Mouse (Mus musculus) layer of hippocampus, adult 9-11 months (tissue): ENCODE measurements around the gene Fam71f1.

ENCODE experiments used
- DNase-seq: peaks from one replicate; pipeline ENCODE4 v3.0.0; 2022

Gene Fam71f1

GRCm38 (mm10) chr6:29318879-29319278, at the start of gene Fam71f1:
Fam71f1 (plus strand) TSS chr6:29319140.
- DNase-seq, result peak; percentile 31

- no peak for DNase-seq
Observed at GRCm38 (mm10) chr6:29270961-29271360, 48.0 kb upstream of the Fam71f1 start.

DNA sequence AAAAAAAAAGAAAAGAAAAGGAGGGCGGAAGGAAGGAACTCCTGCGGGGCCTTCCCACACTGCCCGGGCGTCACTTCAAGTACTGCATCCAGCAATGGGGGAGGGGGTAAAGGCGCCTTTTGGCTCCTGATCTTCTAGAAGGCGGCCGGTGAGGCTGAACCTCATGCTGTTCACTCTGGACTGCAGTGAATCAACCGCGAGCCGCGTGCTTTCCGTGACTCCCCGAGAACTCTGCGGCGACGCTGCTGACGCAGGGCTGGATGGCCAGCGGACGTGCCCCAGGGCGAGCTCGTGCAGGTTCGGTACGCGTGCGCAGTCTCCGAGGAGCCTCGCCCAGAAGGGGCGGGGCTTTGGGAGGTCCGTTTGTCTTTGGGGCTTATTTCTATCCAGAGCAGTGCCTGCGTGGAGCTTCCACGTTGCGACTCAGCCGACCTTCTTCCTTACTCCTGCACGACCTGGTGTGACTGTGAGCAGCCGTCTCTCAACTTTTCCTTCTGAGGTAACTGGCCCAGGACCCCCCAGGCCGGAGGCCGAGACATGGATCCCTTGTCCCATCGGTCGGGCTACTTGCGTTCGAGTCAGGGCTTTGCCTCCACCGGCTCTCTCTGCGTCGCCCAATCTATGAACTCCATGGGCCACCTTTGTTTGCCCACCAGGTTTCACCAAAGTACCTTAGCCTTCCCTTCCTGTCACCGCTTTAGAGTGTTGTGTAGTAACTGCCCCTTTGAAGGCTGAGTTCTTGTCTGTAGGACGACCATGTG, 46.4 kb upstream of the Fam71f1 start, which contains the start of gene Hilpda:
Hilpda (plus strand) TSS at position 177 of the 761 bp plus-strand sequence.
- peak; percentile 92 for DNase-seq

GRCm38 (mm10) chr6:29276746-29277145, 42.2 kb upstream of the Fam71f1 start:
- no peak for DNase-seq

GRCm38 (mm10) chr6:29278513-29279267, 40.2 kb upstream of the Fam71f1 start:
- DNase-seq, result peak; percentile 15

GRCm38 (mm10) chr6:29279293-29279692, 39.6 kb upstream of the Fam71f1 start, which contains the start of gene Fam71f2:
Fam71f2 (plus strand) TSS chr6:29279593.
- no peak for DNase-seq

DNA sequence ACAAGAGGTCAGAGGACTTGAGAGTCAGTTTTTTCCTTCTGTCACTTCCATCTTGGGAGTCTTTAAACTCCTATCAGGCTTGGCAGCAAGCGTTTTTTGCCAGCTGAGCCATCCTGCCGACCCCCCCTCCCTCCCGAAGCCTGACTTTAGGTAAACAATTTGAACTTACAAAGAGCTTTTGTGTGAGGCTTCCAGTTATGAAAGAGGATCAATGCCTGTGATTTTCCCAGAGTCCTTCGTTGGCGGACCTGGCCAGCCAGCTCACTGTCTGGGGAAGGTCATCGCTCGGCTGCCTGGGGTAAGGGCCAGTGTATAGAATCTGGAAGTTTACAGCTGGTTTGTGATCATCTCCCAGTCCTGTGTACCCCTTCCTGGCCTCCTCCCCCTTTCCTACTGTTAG, 38.3 kb upstream of the Fam71f1 start:
- no peak for DNase-seq

DNA sequence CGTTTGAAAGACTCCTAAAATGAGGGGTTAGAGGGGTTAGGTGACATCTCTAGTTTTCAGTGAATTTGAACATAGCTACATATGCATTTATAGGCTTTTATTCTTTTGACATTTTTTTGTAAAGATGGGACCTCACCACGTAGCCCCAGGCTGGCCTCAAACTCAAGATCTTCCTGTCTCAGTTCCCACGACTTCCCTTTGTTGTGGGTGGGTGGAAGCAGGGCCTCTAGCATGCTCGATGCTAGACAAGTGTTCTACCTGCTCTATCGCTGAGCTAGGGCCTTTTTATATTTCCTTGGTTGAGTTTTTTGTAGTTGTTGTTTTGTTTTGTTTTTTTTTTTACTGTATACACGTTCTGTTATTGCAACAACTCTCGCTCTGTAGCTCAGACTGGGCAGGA, 32.1 kb upstream of the Fam71f1 start:
- no peak for DNase-seq

- no peak for DNase-seq
Observed at GRCm38 (mm10) chr6:29287481-29287880, 31.5 kb upstream of the Fam71f1 start.

DNA sequence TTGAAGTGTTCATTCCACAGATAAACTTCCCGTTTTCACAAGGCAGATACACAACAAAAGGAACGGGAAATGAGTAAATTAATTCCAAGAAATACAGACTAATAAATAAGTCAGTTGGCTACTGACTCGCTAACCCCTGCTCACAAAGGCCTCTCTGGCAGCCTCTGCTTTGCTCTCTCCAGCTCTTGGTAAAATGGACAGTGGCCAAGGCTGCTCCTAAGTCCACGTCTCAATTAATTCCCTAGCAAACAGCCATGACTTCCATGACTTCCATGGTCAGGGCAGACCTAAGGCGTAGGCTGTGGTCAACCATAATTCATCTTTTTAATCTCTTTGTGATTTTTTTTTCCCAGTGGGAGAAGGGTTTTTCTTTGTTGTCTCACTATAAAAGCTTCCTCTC, 31.0 kb upstream of the Fam71f1 start:
- no peak for DNase-seq

GRCm38 (mm10) chr6:29288651-29289050, 30.3 kb upstream of the Fam71f1 start:
- no peak for DNase-seq

- no peak for DNase-seq
Observed at GRCm38 (mm10) chr6:29299112-29299511, 19.8 kb upstream of the Fam71f1 start.

- no peak for DNase-seq
Observed at GRCm38 (mm10) chr6:29303251-29303650, 15.7 kb upstream of the Fam71f1 start.

- DNase-seq, result no peak
Observed at GRCm38 (mm10) chr6:29303726-29304125, 15.2 kb upstream of the Fam71f1 start.

DNA sequence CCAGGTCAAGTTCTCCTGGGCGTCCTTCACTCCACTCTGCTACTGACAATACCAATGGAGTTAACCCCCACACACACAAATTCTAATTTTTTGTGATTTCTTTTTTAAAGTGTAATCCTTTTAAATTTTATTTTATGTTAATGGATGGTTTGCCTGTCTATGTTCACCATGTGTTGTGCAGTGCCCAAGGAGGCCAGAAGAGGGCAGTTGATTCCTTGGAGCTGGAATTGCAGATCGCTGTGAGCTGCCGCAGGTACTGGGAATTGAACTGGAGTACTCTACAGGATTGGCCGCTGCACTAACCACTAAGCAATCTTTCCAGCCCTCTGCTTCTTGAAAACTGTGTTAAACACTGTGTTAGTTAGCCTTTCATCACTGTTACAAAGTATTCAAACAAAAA, 13.5 kb upstream of the Fam71f1 start:
- no peak for DNase-seq

- DNase-seq, result no peak
Observed at GRCm38 (mm10) chr6:29308846-29309605, 9.9 kb upstream of the Fam71f1 start.

DNA sequence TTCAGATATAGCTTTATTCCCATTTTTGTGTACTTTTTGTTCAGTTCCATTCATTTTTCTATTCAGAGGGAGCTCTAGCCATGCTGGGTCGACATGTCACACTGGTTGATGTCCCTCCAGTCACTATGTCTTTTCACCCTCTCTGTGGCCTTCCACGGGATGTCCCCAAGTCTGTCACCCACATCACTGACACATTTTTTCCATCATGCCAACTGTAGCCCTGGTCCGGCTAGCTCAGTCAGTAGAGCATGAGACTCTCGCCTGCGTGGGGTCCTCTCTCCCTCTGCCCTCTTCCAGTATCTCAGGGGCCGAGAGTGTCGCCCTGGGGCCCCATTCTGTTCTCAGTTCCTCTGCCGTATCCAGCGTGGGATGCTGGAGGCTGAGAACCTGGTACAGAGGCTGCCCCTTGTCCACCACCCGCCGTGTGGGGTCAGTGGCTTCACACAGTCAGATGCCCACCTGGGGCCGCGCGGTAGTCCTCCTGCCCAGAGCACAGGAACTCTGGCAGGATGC, 5.2 kb upstream of the Fam71f1 start:
- DNase-seq, result no peak

- DNase-seq, result no peak
Observed at GRCm38 (mm10) chr6:29317286-29317685, 1.7 kb upstream of the Fam71f1 start.

DNA sequence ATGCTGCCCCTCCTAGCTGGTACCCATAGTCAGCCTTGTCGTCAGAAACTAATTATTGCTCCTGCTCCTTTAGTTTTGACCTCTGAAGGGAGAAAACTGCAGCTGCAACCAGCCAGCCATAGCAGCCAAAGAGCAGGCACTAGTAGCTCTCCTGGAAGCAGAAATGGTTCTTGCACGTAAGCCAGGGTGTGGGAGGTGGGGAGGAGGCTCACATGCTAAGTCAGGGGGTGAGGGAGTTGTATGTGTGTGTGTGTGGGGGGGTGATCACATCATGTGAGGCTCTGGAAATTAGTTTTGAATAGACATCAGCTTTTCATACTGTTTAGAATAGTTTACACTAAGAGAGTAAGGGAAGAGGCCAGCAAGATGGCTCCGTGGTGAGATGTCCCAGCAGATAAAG, 999 bp upstream of the Fam71f1 start:
- no peak for DNase-seq

DNA sequence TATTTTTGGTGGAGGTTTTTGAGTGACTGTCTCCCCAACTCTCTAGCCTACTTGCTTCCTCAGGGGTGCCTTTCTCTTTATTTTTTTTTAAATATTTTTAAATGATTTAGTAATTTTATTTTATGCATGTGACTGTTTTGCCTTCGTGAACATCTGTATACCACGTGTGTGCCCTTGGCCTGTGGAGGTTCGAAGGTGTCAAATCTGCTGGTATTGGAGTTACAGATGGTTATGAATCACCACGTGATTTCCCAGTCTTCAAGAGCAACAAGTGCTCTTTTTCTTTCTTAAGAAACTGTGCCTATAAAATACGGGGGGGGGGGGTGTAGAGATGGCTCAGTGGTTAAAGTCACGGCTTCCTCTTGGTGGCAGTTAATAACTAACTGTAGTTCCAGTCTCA, 2.6 kb downstream of the Fam71f1 start:
- DNase-seq, result no peak

DNA sequence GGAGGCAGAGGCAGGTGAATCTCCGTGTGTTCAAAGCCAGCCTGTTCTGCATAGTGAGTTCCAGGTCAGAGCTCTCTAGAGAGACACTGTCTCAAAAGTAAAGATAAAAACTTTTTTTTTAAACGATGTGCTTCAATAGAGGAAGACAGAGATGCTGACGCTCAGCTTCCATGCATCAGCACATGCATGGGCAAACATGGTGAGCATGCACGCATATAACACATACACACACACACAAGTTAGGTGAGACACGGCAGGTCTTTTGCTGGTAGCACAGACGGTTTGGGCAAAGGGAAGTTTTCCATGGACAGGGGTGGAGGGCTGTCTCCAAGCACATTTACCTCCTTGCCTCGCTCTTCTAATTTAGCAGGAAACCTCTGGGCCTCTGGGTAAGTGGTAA, 3.2 kb downstream of the Fam71f1 start:
- DNase-seq, result no peak

GRCm38 (mm10) chr6:29322735-29323134, 3.8 kb downstream of the Fam71f1 start:
- no peak for DNase-seq

GRCm38 (mm10) chr6:29326961-29327360, 8.0 kb downstream of the Fam71f1 start:
- DNase-seq, result no peak
